Mouse (Mus musculus) kidney, adult 8-10 months (tissue): ENCODE results near the gene AI481877.
A peak's percentile ranks its signal among the peaks of the same experiment; 100 is the strongest.

Experiments used
- DNase-seq, 2 experiments: peaks; one replicate each; pipeline ENCODE4 v3.0.0; 2022

AI481877 gene

DNA sequence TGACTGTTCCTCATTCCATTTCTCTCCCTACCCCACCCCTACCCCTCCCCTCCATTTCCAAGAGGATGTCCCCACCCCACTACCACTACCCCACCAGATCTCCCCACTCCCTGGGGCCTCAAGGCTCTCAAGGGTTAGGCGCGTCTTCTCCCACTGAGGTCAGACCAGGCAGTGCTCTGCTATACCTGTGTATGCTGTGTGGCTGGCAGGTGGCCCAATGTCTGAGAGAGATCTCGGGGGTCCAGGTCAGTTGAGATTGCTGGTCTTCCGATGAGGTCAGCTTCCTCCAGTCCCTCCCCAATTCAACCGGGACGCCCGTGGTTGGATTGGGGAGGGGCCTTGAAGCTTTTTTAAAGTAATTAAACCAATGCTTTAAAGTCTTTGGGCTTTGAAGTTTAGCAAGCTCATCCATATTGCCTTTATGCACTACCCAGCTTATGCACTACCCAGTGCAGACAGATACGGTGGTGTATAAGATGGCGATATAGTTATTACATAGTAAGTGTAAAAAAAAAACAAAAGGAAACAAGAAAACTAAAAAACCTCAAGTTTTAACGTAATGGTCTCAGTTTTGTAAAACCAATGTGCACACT, 104.4 kb downstream of the AI481877 start:
- DNase-seq, result no peak

DNA sequence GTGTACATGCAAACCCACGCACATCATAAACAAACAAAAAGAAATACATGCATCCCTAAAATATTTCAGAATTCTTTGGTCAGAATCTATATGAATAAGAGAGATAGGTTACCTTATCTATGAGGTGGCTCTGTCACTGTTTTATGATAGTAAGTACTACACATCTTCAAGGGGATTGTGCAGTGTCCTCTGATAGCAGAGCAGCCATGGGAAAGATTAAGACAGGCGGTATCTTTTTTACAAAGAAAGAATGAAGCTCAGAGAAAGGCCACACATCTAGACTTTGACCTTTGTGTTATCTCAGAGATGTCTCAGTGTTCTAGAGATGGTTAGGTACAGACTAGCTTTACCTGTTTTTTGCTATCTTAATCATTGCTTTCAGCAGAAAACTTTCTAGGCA, 121.9 kb downstream of the AI481877 start:
- no peak for DNase-seq

DNA sequence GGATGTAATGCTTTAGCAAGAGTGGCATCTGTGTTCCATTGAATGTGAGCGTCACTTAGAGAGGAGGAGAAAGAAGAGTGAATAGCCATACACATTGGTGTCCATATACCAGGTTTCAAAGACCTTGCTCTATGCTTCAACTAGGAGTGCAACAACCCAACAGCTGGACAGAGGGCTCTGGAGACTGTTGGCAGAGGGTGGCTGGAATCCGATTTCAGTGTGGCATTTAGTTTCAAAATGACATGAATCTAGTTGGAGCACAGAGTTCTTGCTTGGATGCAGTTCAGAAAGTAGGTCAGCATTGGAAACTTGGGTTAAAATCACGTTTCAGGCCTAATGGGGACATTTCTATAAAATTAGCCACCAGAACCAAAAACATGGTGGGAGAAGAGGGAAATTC, 123.6 kb downstream of the AI481877 start:
- DNase-seq, result no peak

DNA sequence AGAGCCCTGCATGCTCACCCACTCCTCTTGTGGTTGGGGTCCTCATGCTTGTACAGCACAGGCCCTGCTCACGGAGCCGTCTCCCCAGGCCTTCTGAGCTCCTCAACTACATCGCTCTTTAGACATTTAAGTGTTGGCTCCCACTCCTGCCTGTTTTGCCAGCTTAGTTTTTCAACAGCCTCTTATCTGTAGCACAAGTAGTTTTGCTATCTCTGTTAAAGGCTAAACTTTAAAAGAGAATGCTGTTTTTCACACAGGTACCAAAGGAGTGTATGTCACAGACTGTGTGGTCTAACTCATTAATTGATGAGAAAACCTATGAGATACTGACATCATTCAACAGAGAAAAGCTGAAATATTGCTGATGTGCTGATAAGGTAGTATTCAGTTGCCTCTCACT, 127.3 kb downstream of the AI481877 start:
- no peak for DNase-seq

DNA sequence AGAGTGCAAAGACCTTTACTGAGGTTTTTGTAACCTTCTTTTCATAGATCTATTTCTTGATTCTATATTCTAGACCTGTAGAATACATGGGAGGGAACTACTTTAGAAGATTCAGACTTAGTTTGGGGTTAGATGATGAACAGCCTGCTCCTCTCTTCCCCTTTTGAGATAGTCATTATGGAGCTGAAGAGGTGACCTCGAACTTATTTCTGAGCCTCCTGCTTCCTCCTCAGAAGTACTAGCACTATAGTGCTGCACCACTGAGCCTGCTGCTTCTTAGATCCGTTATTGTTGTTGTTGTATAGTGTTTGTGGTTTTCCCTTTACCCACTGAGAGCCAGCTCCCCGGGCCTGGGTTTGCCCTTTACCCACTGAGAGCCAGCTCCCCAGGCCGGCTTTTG, 129.1 kb downstream of the AI481877 start:
- DNase-seq, result no peak

DNA sequence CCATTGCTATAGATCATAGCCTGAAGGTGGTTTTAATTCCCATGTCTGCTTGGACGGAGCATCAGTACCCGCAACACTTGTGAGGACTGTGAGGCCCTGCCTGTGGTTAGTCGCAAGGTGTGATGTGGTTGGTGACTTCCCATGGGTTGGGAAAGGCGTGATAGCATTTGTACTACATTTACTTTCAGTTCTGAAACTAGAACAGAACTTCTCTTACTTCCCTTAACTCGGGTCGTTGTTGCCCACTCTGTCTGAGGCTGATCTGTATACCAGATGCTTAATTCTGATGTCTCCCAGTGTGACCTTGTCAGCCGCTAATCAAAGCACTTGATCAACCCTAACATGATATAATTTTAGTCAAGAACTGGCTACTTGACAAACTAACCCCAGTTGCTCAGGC, 129.6 kb downstream of the AI481877 start:
- DNase-seq, result no peak

DNA sequence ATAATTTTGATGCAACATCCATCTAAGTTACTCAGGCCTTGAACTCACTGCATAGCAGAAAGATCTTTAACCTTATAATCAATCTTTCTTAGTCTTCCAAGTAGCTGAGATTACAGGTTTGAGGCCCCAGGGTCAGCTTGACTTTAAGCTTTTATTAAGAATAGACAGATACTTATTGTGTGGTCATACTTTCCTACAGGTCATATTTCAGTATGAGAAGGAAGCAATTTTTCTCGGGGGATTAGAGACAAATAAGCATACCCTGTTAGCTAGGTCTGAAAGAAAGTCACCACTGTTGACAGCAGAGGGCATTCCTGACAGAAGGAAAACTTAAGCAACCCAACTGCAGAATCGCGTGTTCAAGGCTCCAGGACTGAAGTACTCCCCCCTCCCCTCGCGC, 130.8 kb downstream of the AI481877 start:
- DNase-seq, result no peak

DNA sequence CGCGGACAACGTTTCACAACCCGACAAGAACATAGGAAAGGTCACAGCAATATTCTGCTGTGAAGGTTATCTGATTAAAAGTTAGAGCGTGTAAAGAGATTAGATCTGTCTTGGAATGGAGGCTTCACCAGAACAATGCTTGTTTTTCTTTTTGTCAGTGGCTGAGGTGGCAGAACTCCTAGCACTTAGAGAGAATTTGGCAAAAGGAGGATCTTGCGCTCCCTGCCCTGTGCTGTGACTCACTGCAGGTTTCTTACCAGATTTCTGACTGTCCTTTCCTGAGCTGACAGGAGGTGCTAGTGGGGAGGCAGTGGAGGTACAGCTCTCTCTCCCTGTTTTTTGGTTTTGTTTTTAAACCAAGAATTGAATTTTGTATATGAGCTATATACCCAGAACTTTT, 131.8 kb downstream of the AI481877 start:
- DNase-seq, result no peak

DNA sequence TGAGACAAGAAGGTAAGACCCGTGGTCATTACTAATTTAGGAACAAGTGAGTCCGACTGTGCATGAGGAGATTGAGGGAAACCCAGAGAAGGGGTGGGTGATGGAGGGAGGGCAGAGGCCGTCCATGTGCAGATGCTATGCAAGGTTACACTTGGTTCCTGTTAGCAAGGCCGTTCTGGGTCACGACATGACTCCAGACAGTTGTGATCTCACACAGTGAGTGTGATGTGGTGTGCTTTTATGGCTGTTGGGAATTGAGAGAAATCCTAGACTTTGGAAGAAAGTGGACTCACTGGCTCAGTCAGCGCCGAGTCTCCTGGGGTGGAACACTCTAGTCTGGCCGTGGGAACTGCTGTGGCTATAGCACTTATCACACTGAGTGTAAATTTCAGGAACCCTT, 132.6 kb downstream of the AI481877 start:
- DNase-seq, result no peak

DNA sequence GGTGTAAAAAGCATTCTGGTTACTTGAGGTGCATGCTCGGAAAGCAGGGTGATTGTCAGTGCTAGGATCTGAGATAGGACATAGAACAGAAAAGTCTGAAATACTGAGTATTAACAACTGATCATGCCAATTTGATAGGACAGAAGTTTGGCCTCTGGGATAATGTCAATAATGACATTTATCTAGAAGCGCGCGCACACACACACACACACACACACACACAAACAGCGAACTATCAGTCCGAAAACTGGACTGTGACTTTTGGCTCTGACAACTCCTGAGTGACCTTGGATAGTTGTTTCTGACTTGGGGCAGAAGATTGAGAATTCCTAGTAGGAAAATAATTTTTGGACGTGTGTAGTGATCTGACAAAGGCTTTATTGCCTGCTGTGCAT, 135.0 kb downstream of the AI481877 start:
- no peak for DNase-seq

DNA sequence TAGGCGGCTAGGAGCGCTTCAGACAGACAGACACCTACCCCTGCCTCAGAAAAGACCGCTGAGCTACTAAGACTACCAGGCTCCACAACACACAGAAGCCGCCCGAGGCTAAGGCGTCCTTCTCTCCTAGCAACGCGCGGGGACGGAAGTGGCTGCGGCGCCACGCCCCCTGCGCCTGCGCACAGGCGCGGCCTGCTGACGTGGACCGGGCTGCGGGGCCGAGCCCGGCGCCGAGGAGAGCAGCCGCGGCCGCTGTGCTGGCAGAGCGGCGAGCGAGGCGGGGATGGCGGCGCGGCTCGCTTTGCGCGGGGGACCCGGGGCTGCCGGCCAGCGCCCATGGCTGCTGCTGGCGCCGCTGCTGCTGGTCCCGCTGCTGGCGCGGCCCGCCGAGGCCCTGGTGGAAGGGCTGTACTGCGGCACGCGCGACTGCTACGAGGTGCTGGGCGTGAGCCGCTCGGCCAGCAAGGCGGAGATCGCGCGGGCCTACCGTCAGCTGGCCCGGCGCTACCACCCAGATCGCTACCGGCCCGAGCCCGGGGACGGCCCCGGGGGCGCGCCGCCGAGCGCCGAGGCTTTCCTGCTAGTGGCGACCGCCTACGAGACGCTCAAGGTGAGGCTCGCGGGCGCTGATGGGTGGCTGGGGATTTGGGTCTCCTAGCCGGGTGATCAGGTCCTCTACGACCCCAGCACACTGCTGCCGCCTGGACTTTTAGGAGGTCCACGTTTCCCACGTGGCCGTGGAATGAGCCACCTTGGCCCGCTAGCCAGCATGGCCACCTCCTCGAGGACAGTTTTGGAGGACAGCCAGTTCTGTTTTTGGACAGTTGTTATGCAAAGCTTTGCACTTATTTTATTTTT, 135.6 kb downstream of the AI481877 start, which contains the start of gene Gm20503:
TSS of gene Gm20503 (plus strand) at position 263 of the 858 bp plus-strand sequence.
- DNase-seq, result peak; percentile 89 to 92

DNA sequence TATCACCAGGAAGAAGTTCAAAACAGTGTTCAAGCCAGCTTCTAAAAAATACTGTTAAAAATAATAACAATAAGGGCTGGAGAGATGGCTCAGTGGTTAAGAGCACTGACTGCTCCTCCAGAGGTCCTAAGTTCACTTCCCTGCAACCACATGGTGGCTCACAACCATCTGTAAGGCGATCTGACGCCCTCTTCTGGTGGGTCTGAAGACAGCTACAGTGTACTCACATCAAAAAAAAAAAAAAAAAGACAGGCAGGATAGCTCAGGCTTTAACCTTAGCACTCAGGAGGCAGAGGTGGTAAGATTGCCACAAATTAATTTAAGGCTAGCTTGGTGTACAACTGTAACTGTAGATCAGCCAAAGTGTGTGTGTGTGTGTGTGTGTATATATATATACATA, 138.2 kb downstream of the AI481877 start:
- DNase-seq, result peak; percentile 36

DNA sequence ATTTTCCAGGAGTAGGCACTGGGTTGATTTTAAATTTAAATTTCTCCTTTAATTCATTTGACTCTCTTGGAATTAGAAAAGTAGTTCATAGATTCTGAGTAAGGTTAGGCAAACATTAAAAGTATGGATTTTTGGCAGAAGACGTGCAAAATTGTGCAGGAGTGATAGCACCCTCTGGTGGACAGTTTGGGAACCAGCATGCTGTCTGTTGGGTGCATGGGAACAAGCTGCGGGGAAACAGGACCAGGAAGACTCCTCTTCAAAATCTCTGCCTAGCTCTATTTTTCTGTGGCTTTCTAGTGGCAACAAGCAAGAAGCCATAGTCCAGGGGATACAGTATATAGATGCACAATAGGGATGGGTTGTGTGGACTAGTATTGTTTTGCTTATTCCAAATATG, 139.1 kb downstream of the AI481877 start:
- peak; percentile 57 to 83 for DNase-seq

DNA sequence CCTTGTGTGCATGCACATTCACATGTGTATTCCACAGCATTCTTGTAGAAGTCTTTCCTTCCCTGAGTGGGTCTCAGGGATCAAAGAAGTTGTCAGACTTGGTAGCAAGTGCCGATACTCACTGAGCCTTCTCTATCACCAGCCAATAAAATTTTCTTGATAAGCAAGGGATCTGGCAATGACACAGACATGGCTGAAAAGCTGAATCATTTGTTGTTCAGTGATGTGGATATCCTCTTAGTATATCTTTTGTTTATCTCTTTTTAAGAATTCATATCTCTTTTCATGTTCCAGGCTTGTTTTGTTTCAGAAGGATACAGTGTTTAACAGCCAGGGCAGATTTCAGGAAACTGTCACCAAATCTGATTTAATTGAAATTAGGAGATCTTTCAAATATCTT, 140.1 kb downstream of the AI481877 start:
- DNase-seq, result no peak

DNA sequence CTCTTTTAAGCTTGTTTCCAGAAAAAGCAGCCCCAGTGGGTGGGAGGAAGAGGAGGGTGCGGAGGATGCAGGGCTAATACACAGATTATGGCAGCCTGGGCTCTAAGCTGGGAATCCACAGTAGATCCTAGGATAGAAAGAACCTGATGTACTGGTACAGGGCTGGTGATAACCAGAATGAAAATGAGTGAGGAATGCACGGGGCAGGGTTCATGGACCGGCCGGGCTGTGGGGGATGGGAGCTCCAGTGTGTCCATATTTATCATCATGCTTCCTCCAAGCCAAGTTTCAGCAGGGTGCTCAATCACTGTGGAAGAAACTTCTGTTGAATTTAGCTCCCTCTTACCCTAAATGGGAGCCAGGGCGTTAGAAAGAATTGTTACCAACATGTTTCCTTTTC, 141.7 kb downstream of the AI481877 start:
- DNase-seq, result peak; percentile 22 to 37

DNA sequence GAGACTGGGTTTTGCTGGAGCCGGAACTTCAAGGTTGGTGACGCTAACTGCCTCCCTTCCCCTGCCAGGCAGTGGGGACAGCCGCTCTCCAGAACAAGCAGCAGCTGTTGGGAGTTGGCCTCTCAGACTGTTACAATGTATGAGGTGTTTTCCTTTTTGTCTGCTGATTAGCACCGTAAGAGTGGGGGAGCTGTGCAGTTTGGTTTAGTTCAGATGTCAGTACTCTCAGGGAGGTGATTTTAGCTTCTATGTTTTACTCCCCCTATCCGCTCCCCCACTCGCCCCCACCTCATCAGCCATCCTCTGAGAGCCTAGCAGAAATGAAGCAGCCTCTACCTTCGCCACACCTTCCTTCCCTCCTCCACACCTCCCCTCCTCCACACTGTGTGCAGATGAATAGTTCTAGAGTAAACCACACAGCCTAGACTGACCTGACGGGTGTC, 143.5 kb downstream of the AI481877 start:
- DNase-seq, result no peak

DNA sequence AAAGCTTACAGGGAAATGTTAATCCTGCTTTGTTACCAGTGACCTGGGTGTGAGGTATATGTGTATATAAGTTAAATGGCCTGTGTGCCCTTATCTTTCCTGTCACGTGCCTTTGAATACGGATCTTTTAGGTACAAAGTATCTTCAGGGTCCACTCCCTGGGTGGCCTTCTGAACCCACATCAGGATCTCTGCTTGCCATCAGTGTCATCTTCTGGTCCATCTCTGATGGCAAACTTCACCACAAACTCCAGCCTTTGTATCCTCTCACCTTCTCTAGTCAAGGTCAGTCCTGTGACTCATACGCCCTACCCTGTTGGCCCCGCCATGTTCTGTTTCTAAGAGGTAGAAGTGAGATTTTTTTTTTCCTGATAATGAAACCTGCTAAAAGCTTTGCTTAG, 144.0 kb downstream of the AI481877 start, which contains the start of gene Dnajc25:
TSS of gene Dnajc25 (plus strand) at position 301 of the 400 bp plus-strand sequence.
- DNase-seq, result no peak
